Mouse (Mus musculus) cerebellum, adult 2 months (tissue): ENCODE measurements around the gene Ncapd2. TPM values are rescaled to one million over a fixed set of nuclear protein-coding genes. Genes with fewer than 3 reads are reported as not detected.
A peak's percentile ranks its signal among the peaks of the same experiment; 100 is the strongest.

Experiments used
- DNase-seq, 2 experiments: peaks; one replicate each; pipeline ENCODE4 v3.0.0; 2021
- H3K27ac ChIP-seq: fragments of 200-500 bp; 2 replicates; pipeline ENCODE4 v1.5.1; 2012; ENCODE audit warnings: low read length, control low read depth, inconsistent platforms; ENCODE audit not compliant: insufficient read depth
- H3K27me3 ChIP-seq: fragments of 200-500 bp; 2 replicates; pipeline ENCODE4 v1.6.1; 2012; ENCODE audit warnings: inconsistent platforms, mild to moderate bottlenecking, low read length, moderate library complexity; ENCODE audit not compliant: control insufficient read depth, insufficient read depth
- H3K4me1 ChIP-seq: fragments of 200-500 bp; 2 replicates; pipeline ENCODE4 v1.6.1; 2011; ENCODE audit warnings: low read length; ENCODE audit not compliant: control insufficient read depth, insufficient read depth
- H3K4me3 ChIP-seq: fragments of 200-500 bp; replicated peaks from 2 replicates; pipeline ENCODE3; 2011; ENCODE audit warnings: mild to moderate bottlenecking, low read depth, low read length, control low read depth; ENCODE audit not compliant: insufficient read depth
- CTCF ChIP-seq: fragments of 200-500 bp; IDR thresholded peaks from 2 replicates; pipeline ENCODE4 v1.5.1; 2011; ENCODE audit warnings: low read depth, mild to moderate bottlenecking, control low read depth, low read length, moderate library complexity, borderline replicate concordance; ENCODE audit not compliant: insufficient read depth
- POLR2A ChIP-seq: fragments of 200-500 bp; IDR thresholded peaks from 2 replicates; pipeline ENCODE4 v1.6.1; 2011; ENCODE audit warnings: low read length, control low read depth, borderline replicate concordance; ENCODE audit not compliant: insufficient read depth
- WGBS: fragments of 180-500 bp; shearing (Covaris S2); methylation state at CpG from one replicate; pipeline ENCODE4 v1.1.7; 2018; 5-methylcytosine and 5-hydroxymethylcytosine counted together
- polyA plus RNA-seq: library from polyadenylated mRNA; depleted of rRNA; stranded (reverse); fragments of >200 nt; gene quantifications from 2 replicates; pipeline ENCODE4 v1.2.3, GENCODE M21; 2012

The Ncapd2 gene
- polyA plus RNA-seq, 1 experiment, result 80.8 TPM

DNA sequence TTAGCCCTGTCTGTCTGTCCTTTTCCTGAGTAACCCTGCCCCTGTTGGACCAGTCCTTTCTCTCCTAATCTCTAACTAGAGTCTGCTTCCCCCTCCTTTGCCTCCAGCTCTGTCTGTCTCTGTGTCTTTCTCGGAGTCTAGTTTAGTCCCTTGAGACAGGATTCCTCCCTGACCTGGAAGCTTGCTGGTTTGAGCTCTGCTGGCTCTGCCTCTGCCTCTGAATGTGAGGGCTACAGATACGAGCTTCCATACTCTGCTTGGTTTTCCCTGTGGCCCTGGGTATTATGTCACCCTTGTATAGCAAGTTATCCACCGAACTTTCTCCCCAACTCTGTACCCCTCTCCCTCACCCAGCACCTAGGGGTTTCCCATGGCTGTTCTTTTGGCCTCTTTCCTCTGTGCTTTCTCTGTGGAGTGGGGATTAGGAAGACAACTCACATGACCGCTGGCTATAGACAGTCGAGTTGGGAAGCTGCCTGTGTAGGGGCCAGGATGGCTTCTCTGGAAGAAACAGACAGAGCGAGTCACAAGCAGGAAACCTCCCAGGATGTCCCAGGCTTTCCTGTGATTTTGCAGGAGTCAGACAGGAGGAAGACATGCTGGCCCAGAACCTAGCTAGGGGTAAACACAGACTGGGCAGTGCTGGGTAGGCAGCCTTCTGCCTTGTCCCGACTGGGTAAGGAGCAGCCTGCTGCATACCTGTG is 42.5 kb upstream of the Ncapd2 start:
- WGBS, result 59% methylated on average over 7 of the region's 7 CpGs
- no peak overlapping the region for H3K27ac ChIP-seq
- H3K27me3 ChIP-seq, result no peaks in the 10 kb centered on the region
- no peak for DNase-seq
- no peak overlapping the region for H3K4me3 ChIP-seq
- H3K4me1 ChIP-seq, result peaks cover 9% of the 10 kb centered on the region; the same call in 1 of the 2 replicates
- TF ChIP-seq CTCF, result no peak
- TF ChIP-seq POLR2A, result no peak

DNA sequence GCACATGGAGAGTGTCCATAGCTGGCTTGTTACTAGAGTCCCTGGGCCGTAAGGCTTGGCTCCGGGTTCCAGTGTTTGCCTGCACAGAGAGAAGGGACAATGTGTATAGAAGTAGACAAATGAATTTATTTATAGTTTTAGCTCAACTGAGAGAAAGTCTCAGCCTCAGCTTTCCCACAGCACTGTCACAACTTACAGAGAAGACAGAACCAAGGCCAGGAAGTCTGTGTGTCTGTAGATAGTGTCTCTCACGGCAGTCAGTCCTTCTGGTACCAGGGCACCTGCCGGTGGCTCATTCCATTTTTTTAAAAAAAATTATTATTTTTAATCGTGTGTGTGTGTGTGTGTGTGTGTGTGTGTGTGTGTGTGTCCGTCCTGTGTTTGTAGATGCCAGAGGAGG is 41.0 kb upstream of the Ncapd2 start:
- H3K27ac ChIP-seq, result no peak overlapping the region
- no peaks in the 10 kb centered on the region for H3K27me3 ChIP-seq
- 70% methylated on average over 6 of the region's 6 CpGs for WGBS
- no peak for DNase-seq
- TF ChIP-seq CTCF (no peak), POLR2A (no peak)
- H3K4me3 ChIP-seq, result no peak overlapping the region
- H3K4me1 ChIP-seq, result peaks cover 9% of the 10 kb centered on the region; the same call in 1 of the 2 replicates

DNA sequence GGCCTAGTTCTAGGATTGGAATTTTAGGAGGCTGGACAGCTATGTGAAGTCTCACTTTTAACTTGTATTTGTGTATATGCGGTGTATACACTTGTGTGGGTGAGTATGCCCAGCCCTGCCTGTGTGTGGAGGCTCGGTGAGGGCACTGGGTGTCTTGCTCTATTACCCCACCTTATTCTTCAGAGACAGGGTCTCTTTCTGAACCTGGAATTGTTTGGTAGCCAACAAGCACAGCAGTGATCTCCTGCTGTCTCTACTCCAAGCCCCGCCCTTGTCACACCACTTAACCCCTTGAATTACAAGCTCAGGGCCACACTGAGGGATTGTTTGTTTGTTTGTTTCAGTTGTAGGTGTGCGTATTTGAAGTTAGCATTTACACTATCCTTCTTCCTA is 40.5 kb upstream of the Ncapd2 start:
- H3K27me3 ChIP-seq, result no peaks in the 10 kb centered on the region
- H3K4me3 ChIP-seq, result peak overlapping the region; percentile 74
- H3K27ac ChIP-seq, result peak overlapping the region; percentile 85
- TF ChIP-seq CTCF (no peak), POLR2A (0 out of 2 replicates have a peak, but pooled peaks have one; percentile 1)
- no peak for DNase-seq
- WGBS, result 34% methylated on average over 4 of the region's 4 CpGs
- H3K4me1 ChIP-seq, result peaks cover 9% of the 10 kb centered on the region; the same call in 1 of the 2 replicates

DNA sequence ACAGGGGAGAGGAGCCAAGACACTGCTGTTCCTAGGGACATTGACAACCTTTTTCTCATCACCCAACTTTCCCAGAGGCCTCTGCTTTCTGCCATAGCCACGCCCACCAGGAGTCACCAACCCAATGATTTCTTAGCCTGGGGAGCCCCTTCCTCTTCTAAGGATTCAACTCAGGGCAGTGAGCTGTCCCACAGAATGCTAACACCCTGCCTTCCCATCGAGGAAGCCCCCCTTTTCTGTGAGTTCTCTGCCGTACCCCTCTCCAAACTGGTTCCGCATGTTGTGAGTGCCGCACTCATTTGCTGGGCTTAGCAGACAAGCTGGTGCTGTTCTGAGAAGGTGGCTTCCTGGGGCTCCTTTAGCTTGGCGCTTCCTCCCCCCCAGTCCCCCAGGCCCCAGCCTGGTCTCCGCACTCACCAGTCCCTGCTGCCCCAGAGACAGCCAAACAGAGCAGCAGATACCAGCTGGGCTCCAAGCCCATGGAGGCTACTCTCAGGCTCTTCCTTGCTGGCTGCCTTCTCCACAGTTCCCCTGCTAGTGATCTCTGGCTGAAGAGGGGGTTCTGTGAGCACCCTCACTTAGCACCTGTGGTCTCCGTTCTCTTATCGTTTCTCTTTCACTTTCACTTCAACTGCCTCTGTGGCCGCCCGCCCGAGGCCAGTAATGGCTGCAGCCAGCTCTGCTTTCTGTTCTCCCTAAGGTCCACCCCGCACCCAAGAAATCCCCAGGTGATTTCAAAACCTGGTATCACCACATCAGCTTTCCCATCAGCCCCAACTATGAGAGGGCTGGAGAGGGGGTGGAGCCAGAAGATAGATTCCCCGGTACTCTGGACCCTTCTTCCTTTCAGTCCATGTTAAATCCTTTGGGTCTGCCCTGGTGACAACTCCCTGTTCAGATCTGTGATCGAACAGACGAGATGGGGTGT is 39.9 kb upstream of the Ncapd2 start, which contains the start of gene Tapbpl:
TSS of gene Tapbpl (minus strand) at position 744 of the 928 bp plus-strand sequence.
- peak within 1 kb of the TSS; percentile 85 for H3K27ac ChIP-seq
- no peaks in the 10 kb centered on the region for H3K27me3 ChIP-seq
- TF ChIP-seq POLR2A (peak; percentile 41; the same call in 1 of the 2 replicates), CTCF (no peak)
- peak; percentile 67 to 71 for DNase-seq
- peaks cover 9% of the 10 kb centered on the region; the same call in 1 of the 2 replicates for H3K4me1 ChIP-seq
- 3% methylated on average over 16 of the region's 16 CpGs for WGBS
- H3K4me3 ChIP-seq, result peak within 1 kb of the TSS; percentile 74

DNA sequence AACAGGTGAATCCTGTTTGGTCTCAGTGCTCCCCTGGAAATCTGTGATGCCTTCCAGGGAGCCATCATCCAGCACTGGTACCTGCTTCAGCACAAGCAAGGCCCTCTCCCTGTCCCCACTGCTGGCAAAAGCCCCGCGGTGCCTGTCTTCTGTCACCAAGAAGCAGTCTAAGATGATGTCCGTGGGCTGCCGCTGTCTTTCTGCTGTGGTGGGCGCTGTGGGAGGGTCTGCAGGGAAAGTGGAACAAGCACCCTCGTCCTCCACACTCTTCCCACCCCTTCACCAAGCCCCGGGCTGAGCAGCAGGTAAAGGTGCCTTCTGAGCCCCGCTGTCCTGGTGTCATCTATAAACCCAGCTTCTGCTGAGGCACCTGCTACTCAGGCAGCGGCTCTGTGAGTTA is 39.1 kb upstream of the Ncapd2 start:
- no peaks in the 10 kb centered on the region for H3K27me3 ChIP-seq
- DNase-seq, result no peak
- 54% methylated on average over 9 of the region's 9 CpGs for WGBS
- H3K4me1 ChIP-seq, result peaks cover 9% of the 10 kb centered on the region; the same call in 1 of the 2 replicates
- H3K4me3 ChIP-seq, result no peak overlapping the region
- H3K27ac ChIP-seq, result peak overlapping the region; percentile 32; the same call in 1 of the 2 replicates
- no peak for TF ChIP-seq CTCF
- TF ChIP-seq POLR2A, result no peak

DNA sequence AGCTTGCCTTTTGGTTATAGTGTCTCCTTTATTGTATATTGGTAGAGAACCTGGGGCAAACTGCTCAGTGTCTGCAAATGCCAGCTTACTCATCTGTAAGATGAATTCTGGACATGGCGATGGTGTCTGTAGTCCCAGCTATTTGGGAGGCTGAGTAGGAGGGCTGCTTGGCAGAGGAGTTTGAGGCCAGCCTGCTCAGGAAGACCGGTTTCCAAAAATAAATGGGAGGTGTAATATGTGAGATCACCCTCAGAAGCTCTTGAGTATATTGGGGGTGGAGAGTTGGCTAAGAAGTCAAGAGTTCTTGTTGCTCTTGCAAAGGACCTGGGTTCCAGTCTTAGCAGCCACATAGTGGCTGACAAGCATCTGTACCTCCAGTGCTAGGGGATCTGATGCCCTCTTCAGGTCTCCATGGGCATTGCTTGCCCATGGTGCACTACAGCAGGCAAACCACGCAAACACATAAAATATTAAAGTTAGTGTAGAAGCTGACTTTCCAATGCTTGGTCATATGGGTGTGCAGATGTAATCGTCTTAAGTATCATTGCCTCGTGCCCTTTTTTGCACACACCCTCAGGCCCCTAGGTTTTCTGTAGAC is 34.1 kb upstream of the Ncapd2 start:
- TF ChIP-seq POLR2A (no peak), CTCF (peak; percentile 53; the same call in 1 of the 2 replicates)
- DNase-seq, result no peak
- peaks cover 2% of the 10 kb centered on the region; the same call in 1 of the 2 replicates for H3K4me1 ChIP-seq
- no peaks in the 10 kb centered on the region for H3K27me3 ChIP-seq
- H3K27ac ChIP-seq, result no peak overlapping the region
- WGBS, result 64% methylated on average over 5 of the region's 5 CpGs
- H3K4me3 ChIP-seq, result no peak overlapping the region

DNA sequence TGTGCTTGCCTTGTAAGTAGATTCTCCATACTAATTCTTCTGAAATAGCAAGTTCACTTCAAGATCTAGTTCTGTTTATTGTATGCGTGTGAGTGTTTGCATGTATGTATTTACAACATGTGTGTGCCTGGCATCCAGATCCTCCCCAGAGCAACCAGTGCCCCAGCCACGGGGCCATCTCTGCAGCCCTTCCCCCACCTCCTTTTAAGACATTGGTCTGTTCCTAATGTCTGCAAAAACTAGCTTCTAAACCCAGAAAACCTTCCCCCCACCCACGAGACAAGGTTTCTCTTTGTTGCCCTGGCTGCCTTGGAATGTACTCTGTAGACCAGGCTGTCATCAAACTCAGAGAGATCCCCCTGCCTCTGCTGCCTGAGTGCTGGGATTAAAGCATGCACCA is 31.1 kb upstream of the Ncapd2 start:
- TF ChIP-seq CTCF, result no peak
- TF ChIP-seq POLR2A, result no peak
- H3K4me3 ChIP-seq, result no peak overlapping the region
- H3K27ac ChIP-seq, result no peak overlapping the region
- DNase-seq, result no peak
- H3K27me3 ChIP-seq, result no peaks in the 10 kb centered on the region
- peaks cover 7% of the 10 kb centered on the region; the same call in 1 of the 2 replicates for H3K4me1 ChIP-seq
- 85% methylated on average over 3 of the region's 3 CpGs for WGBS
